Mouse (Mus musculus) stomach, postnatal 0 days (tissue): ENCODE results near the gene Mafg.
"Not testable (repeated sequence)": the region's sequence is repeated elsewhere in the genome, so short reads cannot be mapped to it uniquely, and the experiment has no call there.

Experiments used
- CTCF ChIP-seq: IDR thresholded peaks from 2 replicates; pipeline ENCODE4 v1.5.1; 2016; ENCODE audit warnings: antibody characterized with exemption, low read depth, mild to moderate bottlenecking, moderate library complexity
- EP300 ChIP-seq: optimal IDR thresholded peaks from 2 replicates; pipeline ENCODE3; 2016; ENCODE audit warnings: antibody characterized with exemption

GRCm38 (mm10) chr11:120582982-120583293, 50.5 kb downstream of the Mafg start:
- TF ChIP-seq CTCF, EP300: not testable (repeated sequence)
